Mouse (Mus musculus) megakaryocyte, embryonic 14.5 days (primary cell): ENCODE data around the gene Psg16.

Experiments used
- FLI1 ChIP-seq: IDR thresholded peaks from 2 replicates; pipeline ENCODE4 v1.6.1; 2012; ENCODE audit warnings: low read length, inconsistent platforms, mixed read lengths
- GATA1 ChIP-seq: IDR thresholded peaks from 3 replicates; pipeline ENCODE4 v1.6.1; 2012; ENCODE audit warnings: mixed read lengths, low read length, inconsistent platforms, borderline replicate concordance

GRCm38 (mm10) chr7:17073904-17074615 is at the start of gene Psg16:
- TF ChIP-seq GATA1: no peak
- TF ChIP-seq FLI1: no peak
